Mouse (Mus musculus) frontal cortex, adult 2 months (tissue): ENCODE data around the gene Cdrt4. TPM values are rescaled to one million over a fixed set of nuclear protein-coding genes. Genes with fewer than 3 reads are reported as not detected.

Source experiments
- DNase-seq, 2 experiments: peaks; one replicate each; pipeline ENCODE4 v3.0.0; 2022; ENCODE audit warnings: low spot score in 1 of 2; ENCODE audit errors: extremely low spot score in 1 of 2
- polyA plus RNA-seq: library from polyadenylated mRNA; depleted of rRNA; stranded (reverse); fragments of >200 nt; gene quantifications from 2 replicates; pipeline ENCODE4 v1.2.3, GENCODE M21; 2012; rRNA removed

Cdrt4 gene
- polyA plus RNA-seq, 1 experiment = 0.40 TPM

DNA sequence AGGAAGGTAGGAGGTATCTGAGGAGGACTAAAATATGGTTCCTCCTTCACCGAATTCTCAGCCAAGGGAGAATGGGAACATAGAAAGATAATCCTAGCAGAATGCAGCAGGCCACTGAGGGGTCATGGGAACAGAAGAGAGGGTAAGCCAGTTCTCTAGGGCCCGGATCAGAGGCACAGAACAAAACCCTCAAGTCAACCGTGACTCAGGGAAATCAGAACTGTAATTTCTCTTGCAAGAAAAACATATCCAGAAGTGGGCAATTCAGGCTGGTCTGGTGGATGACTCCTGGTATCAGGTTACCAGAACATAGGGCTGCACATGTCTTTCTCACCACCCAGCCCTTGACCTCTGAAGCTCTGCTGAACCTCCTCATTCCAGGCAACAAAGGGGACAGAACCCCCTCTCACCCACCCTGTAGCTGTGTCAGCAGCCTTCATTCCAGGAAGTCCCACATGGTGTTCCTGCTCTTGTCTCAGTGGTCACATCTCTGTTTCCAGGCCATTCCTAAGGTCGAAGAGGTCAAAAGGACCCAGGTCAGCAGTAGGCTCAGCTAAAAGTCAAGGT is 78.2 kb downstream of the Cdrt4 start:
- DNase-seq = no peak

DNA sequence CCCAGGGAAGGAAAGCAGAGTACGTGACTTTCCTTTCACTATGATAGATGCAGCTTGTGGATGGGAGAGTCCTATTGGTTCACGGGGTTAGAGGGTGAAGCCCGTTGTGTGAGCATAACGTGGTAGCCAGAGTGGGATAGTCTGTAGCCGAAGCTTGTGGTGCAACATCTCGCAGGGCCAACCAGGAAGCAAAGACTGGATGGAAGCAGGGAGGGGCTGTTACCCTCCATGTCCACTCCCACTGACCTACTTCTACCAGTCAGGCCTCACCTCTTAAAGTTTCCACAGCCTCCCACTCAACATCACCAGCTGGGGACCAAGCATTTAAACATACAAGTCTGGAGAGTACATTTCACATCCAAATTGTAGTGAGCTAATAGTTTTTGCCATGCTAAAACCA is 78.7 kb downstream of the Cdrt4 start:
- no peak for DNase-seq

DNA sequence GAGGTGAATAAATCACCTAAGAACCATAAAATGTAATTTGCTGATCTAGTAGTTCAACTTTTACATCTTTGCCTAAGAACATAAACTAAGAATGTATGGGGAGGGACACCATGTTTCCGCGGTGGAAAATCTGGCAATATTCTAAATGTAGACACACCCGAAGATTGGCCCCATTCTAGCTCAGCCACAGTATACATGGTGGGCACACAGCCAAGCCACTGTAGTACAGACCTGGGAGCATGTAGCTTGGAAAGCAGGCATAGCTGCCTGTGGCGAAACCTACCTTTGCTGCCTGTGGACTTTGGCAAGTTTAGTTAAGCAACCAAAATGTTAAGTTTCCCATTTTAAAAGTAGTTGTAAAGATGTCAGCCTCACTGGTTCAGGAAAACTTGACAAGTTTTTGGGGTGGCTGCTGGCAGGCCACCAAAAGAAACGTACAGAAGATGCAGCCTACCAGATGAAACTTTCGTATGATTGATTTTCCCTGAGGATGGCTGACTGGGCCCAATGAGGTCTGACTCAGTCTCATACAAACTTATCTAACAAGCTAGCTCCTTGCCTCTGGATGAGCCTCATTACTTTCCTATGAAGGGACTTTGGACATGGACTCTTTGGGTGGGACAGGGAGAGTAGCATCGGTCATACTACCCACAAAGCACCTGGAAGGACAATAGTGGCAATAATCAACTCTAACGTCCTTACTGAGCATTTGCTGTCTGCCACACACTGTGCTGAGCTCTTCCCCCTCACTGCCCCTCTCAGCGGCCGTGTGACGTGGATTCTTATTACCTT is 84.6 kb downstream of the Cdrt4 start:
- DNase-seq = no peak

DNA sequence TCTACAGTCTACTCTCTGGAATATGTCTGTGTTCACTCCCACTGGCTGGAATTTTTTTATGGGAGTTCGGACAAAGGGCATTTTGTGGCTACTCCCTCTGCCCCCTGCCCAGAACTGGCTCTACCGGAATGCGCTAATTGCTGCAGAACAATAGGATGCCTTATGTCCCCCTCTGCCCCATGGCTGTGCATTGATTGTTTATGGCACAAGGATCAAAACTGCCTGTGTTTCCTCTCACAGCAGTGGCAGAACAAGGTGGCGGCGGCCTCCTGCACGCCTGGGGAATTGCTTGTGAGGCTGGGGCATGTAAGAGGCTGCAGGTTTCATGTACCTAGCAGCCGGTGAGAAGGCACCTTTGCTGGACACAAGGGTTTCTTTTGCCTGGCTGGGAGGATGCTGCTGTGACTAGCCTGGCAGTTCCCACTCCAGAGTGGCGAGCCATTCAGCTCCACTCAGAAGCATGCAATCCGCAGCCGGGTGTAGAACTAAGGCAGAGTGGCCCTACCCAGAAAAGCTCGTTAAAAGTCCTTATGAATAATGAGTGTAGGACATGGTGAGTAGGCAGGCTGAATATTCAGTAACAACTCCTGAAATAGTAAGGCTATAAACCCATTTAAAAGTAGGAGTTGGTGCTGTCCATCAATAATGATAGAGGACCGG is 89.1 kb downstream of the Cdrt4 start:
- DNase-seq = no peak

Other genes with a start within 250 kb of the Cdrt4 start
- gene Zfp287, start 219.3 kb upstream of the Cdrt4 start, polyA plus RNA-seq = 12.0 and 12.3 TPM in 2 replicates
- not detected in 2 replicates for gene Gm10428, start 198.1 kb upstream of the Cdrt4 start, polyA plus RNA-seq
- 16.1 and 20.5 TPM in 2 replicates for gene Zfp286, start 161.7 kb upstream of the Cdrt4 start, polyA plus RNA-seq
- 1.8 and 2.2 TPM in 2 replicates for gene Trim16, start 131.0 kb upstream of the Cdrt4 start, polyA plus RNA-seq
- 0.55 and 0.66 TPM in 2 replicates for gene Fbxw10, start 104.1 kb upstream of the Cdrt4 start, polyA plus RNA-seq
- 32.7 and 35.9 TPM in 2 replicates for gene Tvp23b, start 71.7 kb upstream of the Cdrt4 start, polyA plus RNA-seq
- not detected in 2 replicates for gene Tekt3, start 110.5 kb downstream of the Cdrt4 start, polyA plus RNA-seq
- 23.9 and 24.0 TPM in 2 replicates for gene Pmp22, start 177.8 kb downstream of the Cdrt4 start, polyA plus RNA-seq